Mouse (Mus musculus) lung, postnatal 36 days (tissue): ENCODE results near the gene Nav2.

Experiments
- DNase-seq: peaks from one replicate; pipeline ENCODE4 v3.0.0; 2022; ENCODE audit warnings: mixed read lengths

The Nav2 gene

DNA sequence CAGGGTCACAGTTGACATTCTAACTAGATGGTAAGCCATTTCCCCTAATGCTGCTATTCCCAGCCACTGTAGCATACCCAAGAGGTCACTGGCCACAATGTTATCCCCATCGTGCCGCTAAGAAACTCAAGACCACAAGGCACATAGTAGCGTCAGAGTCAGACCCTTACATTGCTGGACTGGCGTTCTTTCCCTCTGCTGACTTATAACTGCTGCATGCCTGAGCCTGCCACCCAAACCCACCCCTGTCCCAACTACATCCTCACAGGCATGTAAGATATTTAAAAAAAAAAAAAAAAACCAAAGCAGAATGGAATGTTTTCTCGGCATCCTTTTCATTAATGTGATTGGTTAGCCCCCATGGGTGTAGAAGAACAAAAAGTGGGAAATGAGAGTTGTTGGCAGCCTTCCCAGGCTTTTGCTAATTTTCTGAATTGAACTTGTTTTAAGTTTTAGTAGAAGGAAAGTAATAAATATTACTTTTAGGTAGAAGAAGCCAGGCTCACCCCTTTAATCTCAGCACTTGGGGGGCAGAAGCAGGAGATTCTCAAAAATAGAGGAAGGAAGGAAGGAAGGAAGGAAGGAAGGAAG, 678.1 kb downstream of the Nav2 start:
- DNase-seq, result no peak

DNA sequence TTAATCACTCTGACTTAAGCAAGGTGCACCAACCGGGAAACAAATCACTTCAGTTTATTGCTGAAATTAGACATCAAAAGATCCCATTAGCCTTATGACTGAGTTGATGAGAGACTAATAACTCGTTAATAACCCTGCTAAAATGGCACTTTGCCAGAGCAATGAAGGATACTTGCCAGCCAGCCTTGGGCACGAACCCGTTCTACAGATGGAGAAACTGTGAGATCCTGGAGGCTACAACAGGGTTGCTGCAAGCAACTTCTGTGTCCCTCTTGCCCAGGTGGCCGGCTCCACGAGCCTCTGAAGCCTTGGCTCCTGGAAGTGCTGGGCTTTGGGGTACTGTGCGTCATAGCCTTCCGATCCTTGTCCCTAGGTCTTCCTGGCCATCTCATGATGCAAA, 681.1 kb downstream of the Nav2 start:
- no peak for DNase-seq

GRCm38 (mm10) chr7:49597776-49598175, 689.3 kb downstream of the Nav2 start:
- no peak for DNase-seq

DNA sequence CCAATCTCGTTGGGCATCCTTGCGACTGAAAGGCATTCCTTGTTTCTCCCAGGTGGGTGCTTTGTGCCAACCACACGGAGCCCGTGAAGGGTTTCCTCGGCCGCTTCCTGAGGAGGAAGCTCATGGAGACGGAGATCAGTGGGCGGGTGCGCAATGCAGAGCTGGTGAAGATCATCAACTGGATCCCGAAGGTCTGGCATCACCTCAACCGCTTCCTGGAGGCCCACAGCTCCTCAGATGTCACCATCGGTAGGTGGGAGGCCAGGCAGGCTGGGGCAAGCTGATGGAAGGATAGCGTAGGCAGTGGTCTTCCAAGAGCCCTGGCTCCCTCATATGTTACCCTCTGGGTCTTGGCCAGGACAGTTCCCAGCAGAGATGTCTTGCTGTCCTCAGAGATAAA, 689.7 kb downstream of the Nav2 start:
- no peak for DNase-seq

DNA sequence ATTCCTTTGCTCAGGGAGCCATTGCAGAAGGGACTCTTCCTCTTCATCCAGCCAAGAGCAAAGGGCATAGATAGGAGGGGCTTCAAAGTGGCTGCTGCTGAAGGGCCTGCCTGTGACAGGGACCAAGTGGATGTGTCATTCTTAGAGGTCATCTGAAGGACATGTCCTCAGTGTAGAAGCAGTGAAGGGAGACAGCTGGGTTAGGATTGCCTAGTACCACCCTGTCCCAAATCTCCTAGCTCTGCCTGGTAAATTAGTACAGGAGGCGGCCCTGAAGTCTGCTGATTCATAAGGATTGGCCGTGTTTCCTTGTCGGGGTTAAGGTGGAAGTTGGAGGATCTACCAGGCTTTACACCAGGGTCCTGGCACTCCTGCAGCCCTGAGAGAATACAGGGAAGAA, 691.4 kb downstream of the Nav2 start:
- DNase-seq, result no peak

- DNase-seq, result peak; percentile 81
These were observed 692.9 kb downstream of the Nav2 start for GRCm38 (mm10) chr7:49601191-49601975.

DNA sequence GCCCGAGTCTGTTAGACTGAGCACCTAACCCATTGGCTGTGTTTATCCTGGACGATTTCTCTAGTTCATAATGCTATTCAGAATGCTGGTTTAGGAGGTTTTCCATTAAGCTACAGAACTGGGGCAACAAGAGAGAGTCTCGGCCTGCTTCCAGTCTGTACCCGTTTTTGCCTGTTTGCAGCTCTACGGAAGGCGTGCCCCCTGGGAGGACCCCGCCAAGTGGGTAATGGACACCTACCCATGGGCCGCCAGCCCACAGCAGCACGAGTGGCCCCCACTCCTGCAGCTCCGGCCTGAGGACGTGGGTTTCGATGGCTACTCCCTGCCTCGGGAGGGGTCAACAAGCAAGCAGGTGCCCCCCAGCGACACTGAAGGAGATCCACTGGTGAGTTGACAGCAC, 695.7 kb downstream of the Nav2 start:
- no peak for DNase-seq

DNA sequence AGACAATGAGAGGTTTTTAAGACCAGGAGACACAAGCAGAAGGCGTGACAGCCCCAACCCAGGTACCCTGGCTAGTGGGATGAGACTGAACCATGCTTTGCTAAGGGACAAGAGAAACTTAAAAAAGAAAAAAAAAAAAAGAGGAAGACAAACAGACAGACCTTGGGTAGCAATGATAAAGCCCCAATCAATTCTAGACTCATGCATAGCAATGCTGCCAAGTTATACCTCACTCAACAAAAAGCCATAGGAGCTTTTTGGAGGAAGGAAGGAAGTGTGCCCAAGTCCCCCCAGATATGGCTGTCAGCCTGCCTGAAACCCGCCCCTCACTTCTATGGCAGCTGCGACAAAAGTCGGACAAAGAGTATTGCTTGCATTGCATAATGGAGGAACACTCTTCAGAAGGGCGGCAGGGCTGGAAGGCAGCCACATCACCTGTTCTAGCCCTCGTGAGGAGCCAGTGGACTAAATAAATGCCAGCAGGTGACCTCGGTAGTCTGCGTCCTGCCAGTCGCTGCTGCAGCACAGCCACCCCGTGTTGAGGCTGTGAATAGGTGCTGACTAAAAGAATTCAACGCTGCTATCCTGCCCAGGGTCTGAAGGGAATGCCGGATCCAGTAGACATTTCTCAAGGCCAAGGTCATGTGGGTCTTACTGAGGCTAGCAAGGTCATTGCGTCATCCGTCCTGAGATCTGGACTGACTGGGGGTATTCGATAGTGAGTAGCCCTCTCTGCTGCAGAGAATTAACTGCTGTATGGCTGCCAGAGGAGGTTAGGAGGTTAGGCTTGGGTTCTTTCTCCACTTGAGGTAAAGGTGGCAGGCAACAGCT, 696.7 kb downstream of the Nav2 start:
- DNase-seq, result peak; percentile 82

- peak; percentile 77 for DNase-seq
These were observed 707.8 kb downstream of the Nav2 start for GRCm38 (mm10) chr7:49616258-49616735.

- no peak for DNase-seq
These were observed 708.6 kb downstream of the Nav2 start for GRCm38 (mm10) chr7:49617087-49617486.

DNA sequence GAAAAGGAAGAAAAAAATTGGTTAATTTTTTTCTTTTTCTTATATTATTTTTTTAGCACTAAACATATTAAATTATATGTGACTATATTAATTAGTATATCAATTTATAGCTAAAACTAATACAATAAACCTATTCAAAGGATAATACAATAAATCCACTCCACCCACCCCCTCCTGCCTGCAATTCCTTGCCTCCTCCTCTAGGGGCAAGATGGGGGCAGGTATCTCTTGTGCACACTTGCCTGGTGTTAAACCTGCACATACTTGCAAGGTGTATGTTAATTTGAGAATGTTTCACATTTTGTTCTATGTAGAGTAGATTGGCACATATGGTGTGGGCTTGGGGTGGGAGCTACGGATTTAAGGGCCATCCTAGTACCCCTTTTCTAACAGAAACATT, 711.6 kb downstream of the Nav2 start:
- no peak for DNase-seq

GRCm38 (mm10) chr7:49631885-49632284, 723.4 kb downstream of the Nav2 start:
- DNase-seq, result no peak

DNA sequence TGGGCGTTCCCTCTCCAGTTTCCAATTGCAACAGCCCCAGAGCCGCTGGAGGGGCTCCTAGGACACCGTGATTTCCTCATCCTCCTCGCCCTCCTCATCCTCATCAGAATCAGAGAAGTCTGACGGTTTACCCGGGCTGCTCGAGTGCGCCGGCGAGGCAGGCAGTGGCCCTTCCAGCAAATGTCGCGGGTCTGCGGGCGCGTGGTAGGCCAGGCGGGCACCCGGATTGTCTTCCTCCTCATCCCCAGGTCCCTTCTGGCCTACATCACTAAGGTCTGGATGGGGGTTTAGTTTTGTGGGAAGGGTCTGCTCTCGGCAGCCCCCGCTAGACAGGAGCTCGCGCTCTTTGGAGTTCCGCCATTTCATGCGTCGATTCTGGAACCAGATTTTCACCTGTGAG, 723.9 kb downstream of the Nav2 start:
- no peak for DNase-seq

- DNase-seq, result peak; percentile 42
These were observed 725.0 kb downstream of the Nav2 start for GRCm38 (mm10) chr7:49633375-49633956.

DNA sequence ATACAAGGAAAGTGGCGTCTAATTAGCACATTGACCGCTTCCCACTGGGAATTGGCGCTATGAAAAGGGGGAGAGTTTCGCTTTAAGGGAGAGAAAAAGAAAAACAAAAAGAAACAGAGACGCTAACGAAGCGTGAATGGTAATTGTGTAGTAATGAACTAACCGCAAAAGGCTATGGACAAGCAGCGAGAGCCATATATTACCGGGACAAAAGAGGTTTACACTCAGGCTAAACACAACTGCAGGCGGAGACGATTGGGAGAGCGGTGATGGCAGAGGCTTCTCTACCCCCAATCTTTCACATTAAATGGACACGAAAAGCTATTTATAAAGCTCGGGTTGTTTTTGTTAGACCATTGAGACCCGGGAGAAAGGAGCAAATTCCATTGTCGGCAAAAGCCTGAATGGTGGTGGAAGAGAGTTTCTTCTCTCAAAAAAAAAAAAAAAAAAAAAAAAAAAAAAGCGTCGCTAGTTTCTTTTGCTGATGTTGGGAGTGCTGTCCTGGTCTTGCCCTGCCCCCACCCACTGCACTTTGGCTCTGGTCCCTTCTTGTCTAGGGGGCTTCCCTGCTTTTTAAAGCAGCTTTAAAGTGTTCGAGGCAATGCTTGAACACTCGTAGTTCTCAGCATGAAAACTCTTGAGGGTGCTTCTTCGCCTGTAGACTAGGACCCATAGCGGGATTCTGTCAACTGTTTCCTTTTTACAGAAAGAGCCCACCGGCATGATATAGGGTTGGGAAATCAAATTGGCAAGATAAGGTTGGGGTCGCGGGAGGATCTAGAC, 726.0 kb downstream of the Nav2 start:
- no peak for DNase-seq

DNA sequence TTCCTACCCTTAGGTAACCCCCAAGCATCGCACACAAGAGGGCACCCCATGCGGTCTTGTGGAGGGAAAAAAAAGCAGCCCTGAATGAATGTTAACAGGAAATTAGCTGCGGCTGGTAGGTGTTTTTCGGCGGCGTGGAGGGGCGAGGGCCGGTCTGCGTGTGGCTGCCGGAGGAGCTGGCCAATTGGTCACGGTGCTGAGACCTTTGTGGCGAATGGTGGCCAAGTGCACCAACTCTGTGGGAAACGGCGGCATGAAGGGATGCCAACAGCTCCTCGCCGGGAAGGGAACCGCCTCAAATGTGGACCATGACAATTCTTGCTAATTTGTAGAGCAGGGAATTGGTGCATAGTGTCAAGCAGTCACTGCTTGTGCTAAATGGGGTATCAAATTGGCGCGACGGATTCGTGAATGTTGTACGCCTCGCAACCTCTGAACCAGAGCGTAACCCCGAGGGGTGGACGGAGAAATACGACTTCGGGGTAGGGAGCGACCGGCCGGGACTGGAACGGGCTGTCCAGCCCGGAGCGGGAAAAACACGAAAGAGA, 726.6 kb downstream of the Nav2 start:
- DNase-seq, result no peak

DNA sequence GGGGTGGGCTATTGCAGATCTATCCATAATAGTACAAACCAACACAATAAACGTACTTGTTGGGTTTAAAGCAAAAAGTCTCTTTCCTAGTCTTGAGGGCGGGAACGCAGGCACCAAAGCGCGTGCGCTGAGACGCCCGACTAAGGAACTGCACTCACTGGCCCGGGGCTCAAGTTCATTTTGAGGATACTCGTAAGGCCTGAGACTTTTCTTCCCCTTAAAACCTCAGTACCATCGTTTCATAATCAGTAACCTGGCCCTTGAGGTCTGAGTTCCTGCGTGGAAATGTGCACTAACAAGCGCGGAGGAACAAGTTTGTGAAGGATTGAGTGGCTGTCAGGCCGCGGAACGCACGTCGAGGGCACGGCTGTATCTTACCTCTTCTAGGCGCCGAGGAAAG, 727.5 kb downstream of the Nav2 start:
- no peak for DNase-seq

- no peak for DNase-seq
These were observed 728.1 kb downstream of the Nav2 start, which contains the start of gene Dbx1 for GRCm38 (mm10) chr7:49636491-49637115. Gene Dbx1 (minus strand): TSS chr7:49636849.

DNA sequence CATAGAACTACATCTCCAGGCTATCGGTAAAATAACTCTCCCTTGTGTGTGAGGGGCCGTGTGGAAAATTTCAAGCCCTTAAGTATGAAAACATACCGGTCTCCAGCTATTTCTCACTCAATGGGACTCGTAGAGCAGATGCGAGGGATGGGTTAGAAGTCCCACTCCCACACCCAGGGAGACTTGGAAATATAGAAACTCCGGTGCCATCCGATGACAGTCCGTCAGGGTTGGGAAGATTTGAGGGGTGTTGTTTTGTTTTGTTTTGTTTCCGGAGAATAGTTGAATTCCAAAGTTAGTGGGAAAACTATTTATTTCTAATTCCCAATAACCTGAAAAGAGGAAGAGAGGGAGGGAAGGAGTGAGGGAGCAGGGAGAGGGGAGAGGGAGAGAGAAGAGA, 728.8 kb downstream of the Nav2 start:
- DNase-seq, result no peak

DNA sequence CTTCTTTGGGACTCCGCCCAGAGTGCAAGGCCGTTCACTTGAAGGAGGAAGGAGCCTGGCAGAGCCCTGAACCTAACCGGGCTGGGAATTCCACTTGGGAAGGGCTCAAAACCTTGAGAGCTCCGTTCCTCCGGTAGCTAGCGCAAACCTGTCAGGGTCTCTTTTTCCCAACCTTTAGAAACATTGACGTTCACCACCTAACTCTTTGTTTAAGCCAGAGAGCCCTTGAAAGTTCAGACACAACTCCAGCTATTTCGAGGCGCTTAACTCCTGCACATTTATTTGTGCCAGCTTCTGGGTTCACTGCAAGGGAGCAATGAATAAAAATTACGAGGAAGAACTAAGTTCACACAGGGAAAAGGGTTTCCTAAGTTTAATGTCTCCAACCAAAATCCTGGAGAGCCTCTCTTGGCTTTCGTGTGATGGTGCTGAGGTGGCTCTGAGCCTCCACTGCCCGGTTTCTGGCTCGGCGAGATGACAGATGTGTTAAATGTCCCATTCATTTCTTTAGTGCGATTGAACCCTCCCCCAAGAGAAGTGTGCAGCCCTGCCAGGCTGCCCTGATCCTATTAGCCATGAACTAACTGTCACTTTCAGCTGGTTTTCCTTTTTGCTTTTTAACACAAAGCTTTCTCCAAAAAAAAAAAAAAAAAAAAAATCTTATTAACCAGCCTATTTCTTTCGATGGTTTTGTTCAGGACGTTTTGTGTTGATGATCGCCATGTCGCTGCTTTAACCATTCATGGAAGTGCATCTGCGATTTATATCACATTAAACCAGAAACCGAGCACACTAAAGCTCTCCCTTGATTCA, 729.5 kb downstream of the Nav2 start:
- DNase-seq, result no peak
